Mouse (Mus musculus): ENCODE measurements around the gene Tmem150b. TPM values are rescaled to one million over a fixed set of nuclear protein-coding genes. Genes with fewer than 3 reads are reported as not detected.

Tmem150b gene
- polyA plus RNA-seq (2012; ENCODE audit: insufficient read depth, insufficient read length, missing spikeins), result 33.6 and 36.4 TPM in 2 replicates

DNA sequence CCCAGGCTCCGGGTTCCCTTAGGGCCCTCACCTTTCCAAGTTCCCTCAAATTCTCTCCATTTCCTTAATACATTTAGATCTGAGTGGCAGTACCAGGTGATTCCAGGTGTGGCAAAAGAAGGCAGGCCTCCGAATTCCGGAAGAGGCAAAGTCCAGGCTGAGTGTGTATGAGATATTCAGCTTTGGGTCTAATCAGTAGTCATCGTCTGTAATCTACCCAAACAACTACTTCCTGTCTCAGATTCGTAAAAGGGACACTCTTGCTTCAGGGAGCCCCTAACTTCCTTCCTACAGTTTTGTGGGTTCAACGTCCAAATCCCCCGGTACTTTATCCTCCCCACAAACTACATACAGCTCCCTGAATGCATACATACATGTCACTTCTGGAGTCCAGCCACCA lies at the start of gene Tmem150b:
Gene Tmem150b (minus strand): TSS at position 81 of the 400 bp plus-strand sequence.
- H3K27ac ChIP-seq (ENCODE audit: insufficient read depth, low read depth, low read length), result peak within 1 kb of the TSS; percentile 87
- H3K4me3 ChIP-seq (ENCODE audit: insufficient read depth, low read length), result peak within 1 kb of the TSS; percentile 76
- TF ChIP-seq CTCF (IDR thresholded peaks at IDR 0.05; ENCODE audit: low read depth, low read length), result no peak

GRCm38 (mm10) chr7:4771202-4771601 lies 46.2 kb upstream of the Tmem150b start, which contains the start of gene Fam71e2:
Gene Fam71e2 (minus strand): TSS chr7:4771302.
- H3K4me3 ChIP-seq (ENCODE audit: insufficient read depth, low read length), result no peak within 1 kb of the TSS
- TF ChIP-seq CTCF (IDR thresholded peaks at IDR 0.05; ENCODE audit: low read depth, low read length) (no peak), POLR2A (IDR thresholded peaks at IDR 0.05; ENCODE audit: borderline replicate concordance, low read depth, low read length) (no peak)
- H3K4me1 ChIP-seq (ENCODE audit: control insufficient read depth, insufficient read depth, low read length), result no peaks in the 10 kb centered on the region
- H3K27ac ChIP-seq (ENCODE audit: insufficient read depth, low read depth, low read length), result no peak within 1 kb of the TSS

More for the DNA sequence above, at the start of gene Tmem150b:
- peaks cover 31% of the 10 kb centered on the region for H3K4me1 ChIP-seq (ENCODE audit: control insufficient read depth, insufficient read depth, low read length)

- Histone ChIP-seq H3K27ac (ENCODE audit: insufficient read depth, low read depth, low read length) (no peak overlapping the region), H3K4me1 (ENCODE audit: control insufficient read depth, insufficient read depth, low read length) (no peaks in the 10 kb centered on the region), H3K4me3 (ENCODE audit: insufficient read depth, low read length) (no peak overlapping the region)
- TF ChIP-seq POLR2A (IDR thresholded peaks at IDR 0.05; ENCODE audit: borderline replicate concordance, low read depth, low read length) (no peak), CTCF (IDR thresholded peaks at IDR 0.05; ENCODE audit: low read depth, low read length) (no peak)
These were observed 40.1 kb upstream of the Tmem150b start for GRCm38 (mm10) chr7:4764946-4765710.

GRCm38 (mm10) chr7:4759670-4760069 lies 34.6 kb upstream of the Tmem150b start:
- Histone ChIP-seq H3K4me1 (ENCODE audit: control insufficient read depth, insufficient read depth, low read length) (no peaks in the 10 kb centered on the region), H3K27ac (ENCODE audit: insufficient read depth, low read depth, low read length) (no peak overlapping the region), H3K4me3 (ENCODE audit: insufficient read depth, low read length) (no peak overlapping the region)
- TF ChIP-seq CTCF (IDR thresholded peaks at IDR 0.05; ENCODE audit: low read depth, low read length), result no peak
- no peak for TF ChIP-seq POLR2A (IDR thresholded peaks at IDR 0.05; ENCODE audit: borderline replicate concordance, low read depth, low read length)

- TF ChIP-seq POLR2A (IDR thresholded peaks at IDR 0.05; ENCODE audit: borderline replicate concordance, low read depth, low read length) (no peak), CTCF (IDR thresholded peaks at IDR 0.05; ENCODE audit: low read depth, low read length) (no peak)
- Histone ChIP-seq H3K4me1 (ENCODE audit: control insufficient read depth, insufficient read depth, low read length) (0 out of 2 replicates have a peak, but pooled peaks cover 2% of the 10 kb centered on the region), H3K4me3 (ENCODE audit: insufficient read depth, low read length) (peak within 1 kb of the TSS; percentile 36), H3K27ac (ENCODE audit: insufficient read depth, low read depth, low read length) (no peak within 1 kb of the TSS)
These were observed 27.9 kb upstream of the Tmem150b start, which contains the start of gene Cox6b2 for GRCm38 (mm10) chr7:4752821-4753570. Gene Cox6b2 (minus strand): TSS chr7:4753094.

DNA sequence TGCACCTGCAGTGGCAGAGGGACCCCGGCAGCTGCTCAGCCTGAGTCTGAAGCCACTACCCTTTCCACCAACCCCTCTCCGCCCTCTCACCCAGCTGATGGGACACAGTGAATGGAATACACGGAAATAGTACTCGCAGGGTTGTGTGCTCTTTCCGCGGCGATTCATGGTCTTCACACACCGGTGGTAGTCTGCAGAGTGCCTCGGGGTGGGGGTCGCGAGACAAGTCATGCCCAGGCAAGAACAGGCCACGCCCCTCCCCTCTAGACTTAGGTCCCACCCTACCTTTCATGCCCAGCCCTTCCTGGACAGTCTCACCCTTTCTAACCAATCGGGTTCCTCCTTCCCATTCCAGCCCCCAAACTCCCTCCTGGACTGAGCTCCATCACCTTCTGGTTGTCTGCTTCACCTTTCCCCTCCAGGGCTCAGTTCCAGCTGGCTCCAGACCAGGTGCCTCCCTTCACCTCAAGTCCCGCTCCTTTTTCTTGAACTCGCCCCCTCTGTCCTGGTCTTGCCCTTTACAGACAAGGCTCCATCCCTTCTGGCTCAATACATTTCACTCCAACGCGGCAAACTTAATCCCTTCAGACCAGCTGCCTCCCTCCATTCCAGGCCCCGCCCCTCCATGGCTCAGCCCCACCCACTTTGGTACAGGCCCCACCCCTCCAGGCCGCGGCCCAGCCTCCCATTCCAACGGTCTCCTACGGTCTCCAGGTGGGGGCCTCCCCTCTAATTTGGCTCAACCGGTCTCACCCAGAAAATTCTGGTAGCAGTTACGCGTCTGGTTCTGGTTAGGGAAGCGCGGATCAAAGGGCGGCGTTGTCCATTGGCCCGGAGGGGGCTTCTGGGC lies 27.1 kb upstream of the Tmem150b start:
- TF ChIP-seq POLR2A (IDR thresholded peaks at IDR 0.05; ENCODE audit: borderline replicate concordance, low read depth, low read length) (no peak), CTCF (IDR thresholded peaks at IDR 0.05; ENCODE audit: low read depth, low read length) (no peak)
- Histone ChIP-seq H3K27ac (ENCODE audit: insufficient read depth, low read depth, low read length) (no peak overlapping the region), H3K4me3 (ENCODE audit: insufficient read depth, low read length) (peak overlapping the region; percentile 36), H3K4me1 (ENCODE audit: control insufficient read depth, insufficient read depth, low read length) (peaks cover 7% of the 10 kb centered on the region; the same call in 1 of the 2 replicates)

DNA sequence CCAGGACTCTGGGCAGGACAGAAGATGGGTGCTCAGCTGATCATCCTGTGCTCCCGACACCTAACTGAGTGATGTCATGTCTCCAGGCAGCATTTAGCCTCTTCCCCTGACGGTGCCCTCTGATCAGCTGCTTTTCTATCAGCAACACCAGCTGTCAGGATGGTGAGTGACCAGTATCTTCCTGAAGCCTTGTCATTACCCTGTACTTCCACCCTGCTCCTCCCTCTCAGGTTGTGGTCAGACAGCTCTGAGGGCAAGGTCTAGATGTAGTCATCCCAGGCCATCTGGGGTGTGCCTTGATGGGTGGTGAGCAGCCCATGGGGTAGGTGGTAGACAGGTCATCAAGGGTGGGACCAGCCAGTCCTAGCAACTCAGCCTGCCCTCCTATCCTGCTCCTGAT lies 24.1 kb upstream of the Tmem150b start:
- Histone ChIP-seq H3K4me3 (ENCODE audit: insufficient read depth, low read length) (no peak overlapping the region), H3K4me1 (ENCODE audit: control insufficient read depth, insufficient read depth, low read length) (peaks cover 7% of the 10 kb centered on the region; the same call in 1 of the 2 replicates), H3K27ac (ENCODE audit: insufficient read depth, low read depth, low read length) (no peak overlapping the region)
- TF ChIP-seq CTCF (IDR thresholded peaks at IDR 0.05; ENCODE audit: low read depth, low read length), result no peak

GRCm38 (mm10) chr7:4748321-4748720 lies 23.3 kb upstream of the Tmem150b start:
- no peak for TF ChIP-seq CTCF (IDR thresholded peaks at IDR 0.05; ENCODE audit: low read depth, low read length)
- no peak for TF ChIP-seq POLR2A (IDR thresholded peaks at IDR 0.05; ENCODE audit: borderline replicate concordance, low read depth, low read length)

GRCm38 (mm10) chr7:4747156-4747899 lies 22.3 kb upstream of the Tmem150b start:
- TF ChIP-seq CTCF (IDR thresholded peaks at IDR 0.05; ENCODE audit: low read depth, low read length), result no peak
- no peak for TF ChIP-seq POLR2A (IDR thresholded peaks at IDR 0.05; ENCODE audit: borderline replicate concordance, low read depth, low read length)
- no peak overlapping the region for H3K4me3 ChIP-seq (ENCODE audit: insufficient read depth, low read length)
- peaks cover 7% of the 10 kb centered on the region; the same call in 1 of the 2 replicates for H3K4me1 ChIP-seq (ENCODE audit: control insufficient read depth, insufficient read depth, low read length)
- H3K27ac ChIP-seq (ENCODE audit: insufficient read depth, low read depth, low read length), result no peak overlapping the region

More at GRCm38 (mm10) chr7:4748321-4748720, 23.3 kb upstream of the Tmem150b start:
- Histone ChIP-seq H3K27ac (ENCODE audit: insufficient read depth, low read depth, low read length) (no peak overlapping the region), H3K4me1 (ENCODE audit: control insufficient read depth, insufficient read depth, low read length) (peaks cover 7% of the 10 kb centered on the region; the same call in 1 of the 2 replicates), H3K4me3 (ENCODE audit: insufficient read depth, low read length) (no peak overlapping the region)

All from bone marrow macrophage, adult 2 months (primary cell).